Mouse (Mus musculus): ENCODE data around the gene Ring1.

GRCm38 (mm10) chr17:34026917-34027655 lies 2.6 kb upstream of the Ring1 start:
- TF ChIP-seq CTCF (IDR thresholded peaks at IDR 0.05; ENCODE audit: low read depth, low read length) (no peak), POLR2A (IDR thresholded peaks at IDR 0.05; ENCODE audit: borderline replicate concordance, low read depth, low read length) (no peak)
